Mouse (Mus musculus): ENCODE measurements around the gene Sdr9c7. TPM values are rescaled to one million over a fixed set of nuclear protein-coding genes. Genes with fewer than 3 reads are reported as not detected.
"Not testable (repeated sequence)": the region's sequence is repeated elsewhere in the genome, so short reads cannot be mapped to it uniquely, and the experiment has no call there.

Gene Sdr9c7
- polyA plus RNA-seq, 1 experiment from 2014 or later: 24.6 TPM

- ATAC-seq (ENCODE audit: low FRiP score, low TSS enrichment) (no peak), DNase-seq (ENCODE audit: low spot score) (no peak)
- TF ChIP-seq CTCF (IDR thresholded peaks at IDR 0.05; ENCODE audit: low read depth) (no peak), EP300 (optimal IDR thresholded peaks at IDR 0.05) (no peak)
- H3K4me1 ChIP-seq (replicated peaks; ENCODE audit: control insufficient read depth, insufficient read depth): no peaks in the 10 kb centered on the region
- WGBS: 69% methylated on average over 8 of the region's 8 CpGs
- H3K36me3 ChIP-seq (ENCODE audit: control insufficient read depth, insufficient read depth, low read length): no peaks in the 10 kb centered on the region
- no peak overlapping the region for H3K4me3 ChIP-seq (ENCODE audit: low read depth, low read length)
- H3K9me3 ChIP-seq (ENCODE audit: control insufficient read depth, low read length): no peaks in the 10 kb centered on the region
- no peak overlapping the region for H3K27ac ChIP-seq (replicated peaks)
- no peaks in the 10 kb centered on the region for H3K27me3 ChIP-seq (ENCODE audit: control insufficient read depth, insufficient read depth, low read length)
- H3K4me2 ChIP-seq (replicated peaks; ENCODE audit: low read depth): no peak overlapping the region
- H3K9ac ChIP-seq (ENCODE audit: low read length): no peak overlapping the region
Measured at GRCm38 (mm10) chr10:127936271-127936670, 38.0 kb downstream of the Sdr9c7 start.

GRCm38 (mm10) chr10:127936747-127937409 lies 38.6 kb downstream of the Sdr9c7 start:
- Histone ChIP-seq H3K27ac (replicated peaks) (no peak overlapping the region), H3K4me2 (replicated peaks; ENCODE audit: low read depth) (no peak overlapping the region)
- ATAC-seq (ENCODE audit: low FRiP score, low TSS enrichment): no peak

GRCm38 (mm10) chr10:127937428-127938010 lies 39.2 kb downstream of the Sdr9c7 start:
- Histone ChIP-seq H3K36me3 (ENCODE audit: control insufficient read depth, insufficient read depth, low read length) (no peaks in the 10 kb centered on the region), H3K4me2 (replicated peaks; ENCODE audit: low read depth) (no peak overlapping the region), H3K27me3 (ENCODE audit: control insufficient read depth, insufficient read depth, low read length) (no peaks in the 10 kb centered on the region), H3K4me3 (ENCODE audit: low read depth, low read length) (no peak overlapping the region), H3K9ac (ENCODE audit: low read length) (no peak overlapping the region), H3K27ac (replicated peaks) (no peak overlapping the region), H3K4me1 (replicated peaks; ENCODE audit: control insufficient read depth, insufficient read depth) (no peaks in the 10 kb centered on the region), H3K9me3 (ENCODE audit: control insufficient read depth, low read length) (no peaks in the 10 kb centered on the region)
- ATAC-seq (ENCODE audit: low FRiP score, low TSS enrichment): no peak
- WGBS: 0% methylated on average over 2 of the region's 2 CpGs
- DNase-seq (ENCODE audit: low spot score): peak; percentile 78
- TF ChIP-seq CTCF (IDR thresholded peaks at IDR 0.05; ENCODE audit: low read depth): peak; percentile 80
- TF ChIP-seq EP300 (optimal IDR thresholded peaks at IDR 0.05): no peak

More at GRCm38 (mm10) chr10:127936747-127937409, 38.6 kb downstream of the Sdr9c7 start:
- 76% methylated on average over 19 of the region's 19 CpGs for WGBS
- H3K4me3 ChIP-seq (ENCODE audit: low read depth, low read length): no peak overlapping the region
- DNase-seq (ENCODE audit: low spot score): no peak
- TF ChIP-seq CTCF (IDR thresholded peaks at IDR 0.05; ENCODE audit: low read depth) (no peak), EP300 (optimal IDR thresholded peaks at IDR 0.05) (no peak)
- no peak overlapping the region for H3K9ac ChIP-seq (ENCODE audit: low read length)
- H3K27me3 ChIP-seq (ENCODE audit: control insufficient read depth, insufficient read depth, low read length): no peaks in the 10 kb centered on the region
- H3K9me3 ChIP-seq (ENCODE audit: control insufficient read depth, low read length): no peaks in the 10 kb centered on the region
- H3K36me3 ChIP-seq (ENCODE audit: control insufficient read depth, insufficient read depth, low read length): no peaks in the 10 kb centered on the region
- H3K4me1 ChIP-seq (replicated peaks; ENCODE audit: control insufficient read depth, insufficient read depth): no peaks in the 10 kb centered on the region

- H3K27me3 ChIP-seq (ENCODE audit: control insufficient read depth, insufficient read depth, low read length); H3K9ac ChIP-seq (ENCODE audit: low read length); DNase-seq (ENCODE audit: low spot score); H3K4me1 ChIP-seq (replicated peaks; ENCODE audit: control insufficient read depth, insufficient read depth); ATAC-seq (ENCODE audit: low FRiP score, low TSS enrichment); H3K36me3 ChIP-seq (ENCODE audit: control insufficient read depth, insufficient read depth, low read length); H3K27ac ChIP-seq (replicated peaks); H3K4me3 ChIP-seq (ENCODE audit: low read depth, low read length); H3K4me2 ChIP-seq (replicated peaks; ENCODE audit: low read depth); H3K9me3 ChIP-seq (ENCODE audit: control insufficient read depth, low read length): not testable (repeated sequence)
- WGBS: 97% methylated on average over 10 of the region's 10 CpGs
Measured at GRCm38 (mm10) chr10:127939667-127940066, 41.3 kb downstream of the Sdr9c7 start.

GRCm38 (mm10) chr10:127945432-127946064 lies 47.2 kb downstream of the Sdr9c7 start:
- 31% methylated on average over 5 of the region's 5 CpGs for WGBS
- ATAC-seq (ENCODE audit: low FRiP score, low TSS enrichment): peak; percentile 92
- no peak for TF ChIP-seq EP300 (optimal IDR thresholded peaks at IDR 0.05)
- TF ChIP-seq CTCF (IDR thresholded peaks at IDR 0.05; ENCODE audit: low read depth): peak; percentile 91

GRCm38 (mm10) chr10:127949596-127950130 lies 51.3 kb downstream of the Sdr9c7 start:
- H3K27me3 ChIP-seq (ENCODE audit: control insufficient read depth, insufficient read depth, low read length): no peaks in the 10 kb centered on the region
- TF ChIP-seq EP300 (optimal IDR thresholded peaks at IDR 0.05) (no peak), CTCF (IDR thresholded peaks at IDR 0.05; ENCODE audit: low read depth) (no peak)
- H3K9ac ChIP-seq (ENCODE audit: low read length): no peak overlapping the region
- H3K9me3 ChIP-seq (ENCODE audit: control insufficient read depth, low read length): no peaks in the 10 kb centered on the region
- DNase-seq (ENCODE audit: low spot score) (no peak), ATAC-seq (ENCODE audit: low FRiP score, low TSS enrichment) (no peak)
- H3K4me2 ChIP-seq (replicated peaks; ENCODE audit: low read depth): no peak overlapping the region
- no peaks in the 10 kb centered on the region for H3K36me3 ChIP-seq (ENCODE audit: control insufficient read depth, insufficient read depth, low read length)
- H3K27ac ChIP-seq (replicated peaks): no peak overlapping the region
- H3K4me3 ChIP-seq (ENCODE audit: low read depth, low read length): no peak overlapping the region
- 73% methylated on average over 4 of the region's 4 CpGs for WGBS
- H3K4me1 ChIP-seq (replicated peaks; ENCODE audit: control insufficient read depth, insufficient read depth): no peaks in the 10 kb centered on the region

More at GRCm38 (mm10) chr10:127945432-127946064, 47.2 kb downstream of the Sdr9c7 start:
- no peaks in the 10 kb centered on the region for H3K27me3 ChIP-seq (ENCODE audit: control insufficient read depth, insufficient read depth, low read length)
- H3K9me3 ChIP-seq (ENCODE audit: control insufficient read depth, low read length): no peaks in the 10 kb centered on the region
- H3K4me2 ChIP-seq (replicated peaks; ENCODE audit: low read depth): no peak overlapping the region
- peak; percentile 73 for DNase-seq (ENCODE audit: low spot score)
- H3K9ac ChIP-seq (ENCODE audit: low read length): no peak overlapping the region
- no peaks in the 10 kb centered on the region for H3K36me3 ChIP-seq (ENCODE audit: control insufficient read depth, insufficient read depth, low read length)
- no peak overlapping the region for H3K4me3 ChIP-seq (ENCODE audit: low read depth, low read length)
- H3K4me1 ChIP-seq (replicated peaks; ENCODE audit: control insufficient read depth, insufficient read depth): no peaks in the 10 kb centered on the region
- H3K27ac ChIP-seq (replicated peaks): no peak overlapping the region

Measured in stomach, postnatal 0 days (tissue).